Mouse (Mus musculus): ENCODE measurements at regions not wholly inside any gene's neighbourhood (a gene's known extent, or its start where the extent isn't known, plus 50 kb on each side); places are given as distances from the start of the nearest gene placed in this dataset.
A peak's percentile ranks its signal among the peaks of the same experiment; 100 is the strongest.

- no peak for DNase-seq (ENCODE audit: low spot score)
Observed at GRCm38 (mm10) chr9:23580155-23580554, 357.3 kb downstream of the Bmper start.

GRCm38 (mm10) chr9:23581039-23581606 is 358.2 kb downstream of the Bmper start:
- H3K9ac ChIP-seq (ENCODE audit: low read length) = no peak overlapping the region
- no peak for ATAC-seq (replicated peaks; ENCODE audit: low FRiP score, low TSS enrichment, low read depth)
- DNase-seq (ENCODE audit: low spot score) = peak; percentile 73
- no peak overlapping the region for H3K27ac ChIP-seq (ENCODE audit: low read depth)
- no peak overlapping the region for H3K4me2 ChIP-seq (ENCODE audit: low read length)
- 14% methylated on average over 6 of the region's 6 CpGs for WGBS
- H3K4me3 ChIP-seq (ENCODE audit: low read depth, low read length) = no peak overlapping the region
- no peaks in the 10 kb centered on the region for H3K9me3 ChIP-seq (ENCODE audit: control insufficient read depth, low read length)
- no peaks in the 10 kb centered on the region for H3K36me3 ChIP-seq (ENCODE audit: control insufficient read depth, insufficient read depth, low read length)
- 0 out of 2 replicates have a peak, but pooled peaks cover 8% of the 10 kb centered on the region for H3K4me1 ChIP-seq (replicated peaks; ENCODE audit: control insufficient read depth, insufficient read depth, low read length)
- H3K27me3 ChIP-seq (replicated peaks; ENCODE audit: control insufficient read depth, insufficient read depth, low read length) = no peaks in the 10 kb centered on the region

More at GRCm38 (mm10) chr9:23580155-23580554, 357.3 kb downstream of the Bmper start:
- no peaks in the 10 kb centered on the region for H3K9me3 ChIP-seq (ENCODE audit: control insufficient read depth, low read length)
- 0 out of 2 replicates have a peak, but pooled peaks cover 8% of the 10 kb centered on the region for H3K4me1 ChIP-seq (replicated peaks; ENCODE audit: control insufficient read depth, insufficient read depth, low read length)
- no peaks in the 10 kb centered on the region for H3K36me3 ChIP-seq (ENCODE audit: control insufficient read depth, insufficient read depth, low read length)
- H3K9ac ChIP-seq (ENCODE audit: low read length) = no peak overlapping the region
- ATAC-seq (replicated peaks; ENCODE audit: low FRiP score, low TSS enrichment, low read depth) = no peak
- 37% methylated on average over 6 of the region's 6 CpGs for WGBS
- H3K4me2 ChIP-seq (ENCODE audit: low read length) = no peak overlapping the region
- H3K27me3 ChIP-seq (replicated peaks; ENCODE audit: control insufficient read depth, insufficient read depth, low read length) = no peaks in the 10 kb centered on the region
- no peak overlapping the region for H3K27ac ChIP-seq (ENCODE audit: low read depth)
- no peak overlapping the region for H3K4me3 ChIP-seq (ENCODE audit: low read depth, low read length)

GRCm38 (mm10) chr9:23584561-23584960 is 361.7 kb downstream of the Bmper start:
- H3K9ac ChIP-seq (ENCODE audit: low read length) = no peak overlapping the region
- H3K36me3 ChIP-seq (ENCODE audit: control insufficient read depth, insufficient read depth, low read length) = no peaks in the 10 kb centered on the region
- no peak overlapping the region for H3K27ac ChIP-seq (ENCODE audit: low read depth)
- no peak for ATAC-seq (replicated peaks; ENCODE audit: low FRiP score, low TSS enrichment, low read depth)
- H3K4me2 ChIP-seq (ENCODE audit: low read length) = no peak overlapping the region
- no peaks in the 10 kb centered on the region for H3K27me3 ChIP-seq (replicated peaks; ENCODE audit: control insufficient read depth, insufficient read depth, low read length)
- no peaks in the 10 kb centered on the region for H3K9me3 ChIP-seq (ENCODE audit: control insufficient read depth, low read length)
- DNase-seq (ENCODE audit: low spot score) = no peak
- 0 out of 2 replicates have a peak, but pooled peaks cover 8% of the 10 kb centered on the region for H3K4me1 ChIP-seq (replicated peaks; ENCODE audit: control insufficient read depth, insufficient read depth, low read length)
- H3K4me3 ChIP-seq (ENCODE audit: low read depth, low read length) = no peak overlapping the region

- H3K27me3 ChIP-seq (replicated peaks; ENCODE audit: control insufficient read depth, insufficient read depth, low read length) = no peaks in the 10 kb centered on the region
- H3K9ac ChIP-seq (ENCODE audit: low read length) = no peak overlapping the region
- no peak overlapping the region for H3K27ac ChIP-seq (ENCODE audit: low read depth)
- no peaks in the 10 kb centered on the region for H3K4me1 ChIP-seq (replicated peaks; ENCODE audit: control insufficient read depth, insufficient read depth, low read length)
- no peak for DNase-seq (ENCODE audit: low spot score)
- no peak overlapping the region for H3K4me3 ChIP-seq (ENCODE audit: low read depth, low read length)
- ATAC-seq (replicated peaks; ENCODE audit: low FRiP score, low TSS enrichment, low read depth) = no peak
- 67% methylated on average over 2 of the region's 2 CpGs for WGBS
- H3K4me2 ChIP-seq (ENCODE audit: low read length) = no peak overlapping the region
- H3K9me3 ChIP-seq (ENCODE audit: control insufficient read depth, low read length) = no peaks in the 10 kb centered on the region
- no peaks in the 10 kb centered on the region for H3K36me3 ChIP-seq (ENCODE audit: control insufficient read depth, insufficient read depth, low read length)
Observed at GRCm38 (mm10) chr9:23589024-23589423, 366.1 kb downstream of the Bmper start.

- H3K9ac ChIP-seq (ENCODE audit: low read length) = no peak overlapping the region
- H3K4me1 ChIP-seq (replicated peaks; ENCODE audit: control insufficient read depth, insufficient read depth, low read length) = no peaks in the 10 kb centered on the region
- ATAC-seq (replicated peaks; ENCODE audit: low FRiP score, low TSS enrichment, low read depth) = no peak
- no peaks in the 10 kb centered on the region for H3K27me3 ChIP-seq (replicated peaks; ENCODE audit: control insufficient read depth, insufficient read depth, low read length)
- H3K4me2 ChIP-seq (ENCODE audit: low read length) = no peak overlapping the region
- H3K27ac ChIP-seq (ENCODE audit: low read depth) = no peak overlapping the region
- H3K4me3 ChIP-seq (ENCODE audit: low read depth, low read length) = no peak overlapping the region
- H3K9me3 ChIP-seq (ENCODE audit: control insufficient read depth, low read length) = no peaks in the 10 kb centered on the region
- no peak for DNase-seq (ENCODE audit: low spot score)
- H3K36me3 ChIP-seq (ENCODE audit: control insufficient read depth, insufficient read depth, low read length) = no peaks in the 10 kb centered on the region
Observed at GRCm38 (mm10) chr9:23591906-23592305, 369.0 kb downstream of the Bmper start.

GRCm38 (mm10) chr9:23600623-23601022 is 377.7 kb downstream of the Bmper start:
- no peak overlapping the region for H3K9ac ChIP-seq (ENCODE audit: low read length)
- no peaks in the 10 kb centered on the region for H3K4me1 ChIP-seq (replicated peaks; ENCODE audit: control insufficient read depth, insufficient read depth, low read length)
- H3K9me3 ChIP-seq (ENCODE audit: control insufficient read depth, low read length) = no peaks in the 10 kb centered on the region
- no peak overlapping the region for H3K4me3 ChIP-seq (ENCODE audit: low read depth, low read length)
- H3K36me3 ChIP-seq (ENCODE audit: control insufficient read depth, insufficient read depth, low read length) = no peaks in the 10 kb centered on the region
- ATAC-seq (replicated peaks; ENCODE audit: low FRiP score, low TSS enrichment, low read depth) (no peak), DNase-seq (ENCODE audit: low spot score) (no peak)
- 95% methylated on average over 2 of the region's 2 CpGs for WGBS
- no peaks in the 10 kb centered on the region for H3K27me3 ChIP-seq (replicated peaks; ENCODE audit: control insufficient read depth, insufficient read depth, low read length)
- H3K4me2 ChIP-seq (ENCODE audit: low read length) = no peak overlapping the region
- no peak overlapping the region for H3K27ac ChIP-seq (ENCODE audit: low read depth)

Data from intestine, embryonic 14.5 days (tissue).